Mouse (Mus musculus): ENCODE results near the gene Olfr736.

- TF ChIP-seq CTCF (IDR thresholded peaks at IDR 0.05; ENCODE audit: insufficient read depth, low read length) = no peak
- no peak for TF ChIP-seq POLR2A (IDR thresholded peaks at IDR 0.05; ENCODE audit: borderline replicate concordance, extremely low read depth, low read depth, low read length)
Observed at GRCm38 (mm10) chr14:50356725-50357124, 24.2 kb upstream of the Olfr736 start.
